Mouse (Mus musculus): ENCODE measurements at regions not wholly inside any gene's neighbourhood (a gene's known extent, or its start where the extent isn't known, plus 50 kb on each side); places are given as distances from the start of the nearest gene placed in this dataset.
"Not testable (repeated sequence)": the region's sequence is repeated elsewhere in the genome, so short reads cannot be mapped to it uniquely, and the experiment has no call there.

- dilution Hi-C loops (cut with MboI; ENCODE audit: extremely low pct_ligation_motif_present, extremely low pct_unique_long_range_greater_than_20kb, low sequenced_read_pairs), result no loop called here
- in situ Hi-C loops (cut with MboI; ENCODE audit: low pct_ligation_motif_present, low pct_unique_long_range_greater_than_20kb, low sequenced_read_pairs), result no loop called here
- no peak overlapping the region for H3K27ac ChIP-seq (ENCODE audit: insufficient read depth, low read depth)
Observed at GRCm38 (mm10) chr11:16602947-16603346, 94.7 kb upstream of the Sec61g start.

DNA sequence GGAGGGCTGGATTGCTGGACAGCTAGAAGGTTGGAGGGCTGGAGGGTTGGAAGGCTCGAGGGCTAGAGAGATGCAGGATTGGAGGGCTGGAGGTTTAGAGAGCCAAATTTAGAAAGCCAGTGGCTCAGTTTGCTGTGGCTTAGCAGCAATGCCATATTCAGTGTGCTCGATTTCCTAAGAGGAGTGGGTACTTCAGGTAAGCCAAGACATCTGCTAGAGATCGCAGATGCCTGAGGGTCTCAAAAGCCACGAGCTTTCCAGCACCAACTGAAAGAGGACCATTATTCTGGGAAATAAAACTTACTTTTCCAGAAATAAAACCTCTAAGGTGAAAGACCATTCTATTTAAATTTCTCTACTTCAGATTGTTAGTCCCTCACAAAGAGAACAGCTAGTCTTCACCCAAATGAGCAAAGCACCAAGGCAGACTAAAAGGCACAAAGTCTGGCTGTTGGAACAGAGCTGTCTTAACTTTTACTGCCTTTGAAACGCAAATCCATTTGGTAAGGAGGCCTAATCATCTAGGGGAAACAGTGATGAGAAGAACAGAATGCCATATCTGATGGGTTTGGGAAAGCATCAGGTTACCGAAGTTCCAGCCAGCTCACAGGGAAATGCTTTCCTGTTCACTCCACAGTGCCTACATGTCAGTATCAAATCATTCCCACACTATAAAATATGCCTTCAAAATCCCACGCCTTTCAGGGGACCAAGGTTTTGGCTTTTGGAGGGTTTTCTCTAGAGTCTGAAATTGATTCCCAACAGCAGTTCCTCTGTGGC lies 98.3 kb upstream of the Sec61g start:
- H3K27ac ChIP-seq (ENCODE audit: insufficient read depth, low read depth), result no peak overlapping the region
- no peaks in the 10 kb centered on the region for H3K36me3 ChIP-seq (replicated peaks in 1 of 2; ENCODE audit: control insufficient read depth in 1 of 2, insufficient read depth in 1 of 2, low read length in 1 of 2)
- H3K79me2 ChIP-seq (replicated peaks; ENCODE audit: control insufficient read depth, extremely low read depth, insufficient read depth, poor library complexity, severe bottlenecking), result no peaks in the 10 kb centered on the region
- H3K27me3 ChIP-seq (replicated peaks), result no peaks in the 10 kb centered on the region
- no peak overlapping the region for H3K9ac ChIP-seq (ENCODE audit: insufficient read depth, low read depth)
- dilution Hi-C loops (cut with MboI; ENCODE audit: extremely low pct_ligation_motif_present, extremely low pct_unique_long_range_greater_than_20kb, low sequenced_read_pairs) (no loop called here), in situ Hi-C loops (cut with MboI; ENCODE audit: low pct_ligation_motif_present, low pct_unique_long_range_greater_than_20kb, low sequenced_read_pairs) (no loop called here)
- H3K4me3 ChIP-seq (replicated peaks in 1 of 3; ENCODE audit: low read depth in 2 of 3, low read length in 2 of 3, poor library complexity in 1 of 3), result no peak overlapping the region
- H3K4me1 ChIP-seq (ENCODE audit: control insufficient read depth in 1 of 2, insufficient read depth in 2 of 2), result peaks cover 3 to 37% of the 10 kb centered on the region in 2 experiments; a peak in 3 of 4 replicates
- H3K9me3 ChIP-seq (replicated peaks; ENCODE audit: low read length), result no peaks in the 10 kb centered on the region
- H3K4me2 ChIP-seq (ENCODE audit: insufficient read depth, low read depth, poor library complexity, severe bottlenecking), result no peak overlapping the region
- no peak for DNase-seq (ENCODE audit: extremely low read depth)
- 0 out of 2 replicates have a peak, but pooled peaks have one; percentile 35 for TF ChIP-seq CHD1 (IDR thresholded peaks at IDR 0.05; ENCODE audit: low read depth, low read length)
- TF ChIP-seq UBTF (IDR thresholded peaks at IDR 0.05; ENCODE audit: low read depth, low read length), result no peak

More at GRCm38 (mm10) chr11:16602947-16603346, 94.7 kb upstream of the Sec61g start:
- no peaks in the 10 kb centered on the region for H3K79me2 ChIP-seq (replicated peaks; ENCODE audit: control insufficient read depth, extremely low read depth, insufficient read depth, poor library complexity, severe bottlenecking)
- no peaks in the 10 kb centered on the region for H3K27me3 ChIP-seq (replicated peaks)
- H3K4me3 ChIP-seq (replicated peaks in 1 of 3; ENCODE audit: low read depth in 2 of 3, low read length in 2 of 3, poor library complexity in 1 of 3), result no peak overlapping the region
- H3K36me3 ChIP-seq (replicated peaks in 1 of 2; ENCODE audit: control insufficient read depth in 1 of 2, insufficient read depth in 1 of 2, low read length in 1 of 2), result no peaks in the 10 kb centered on the region
- no peak for DNase-seq (ENCODE audit: extremely low read depth)
- TF ChIP-seq MAZ (IDR thresholded peaks at IDR 0.05; ENCODE audit: low read depth, low read length), result no peak
- no peak for TF ChIP-seq ZMIZ1 (IDR thresholded peaks at IDR 0.05; ENCODE audit: low read depth, low read length)
- TF ChIP-seq POLR2AphosphoS2 (IDR thresholded peaks at IDR 0.05; ENCODE audit: low read depth, low read length), result no peak
- H3K9me3 ChIP-seq (replicated peaks; ENCODE audit: low read length), result peaks cover 9% of the 10 kb centered on the region
- H3K4me1 ChIP-seq (ENCODE audit: control insufficient read depth in 1 of 2, insufficient read depth in 2 of 2), result peaks cover 3 to 17% of the 10 kb centered on the region in 2 experiments; a peak in 2 of 4 replicates
- H3K9ac ChIP-seq (ENCODE audit: insufficient read depth, low read depth), result no peak overlapping the region
- no peak overlapping the region for H3K4me2 ChIP-seq (ENCODE audit: insufficient read depth, low read depth, poor library complexity, severe bottlenecking)

GRCm38 (mm10) chr11:16607900-16608422 lies 99.7 kb upstream of the Sec61g start:
- in situ Hi-C loops (cut with MboI; ENCODE audit: low pct_ligation_motif_present, low pct_unique_long_range_greater_than_20kb, low sequenced_read_pairs), result not testable (repeated sequence)

More at GRCm38 (mm10) chr11:16607900-16608422, 99.7 kb upstream of the Sec61g start:
- H3K4me3 ChIP-seq (replicated peaks in 1 of 3; ENCODE audit: low read depth in 2 of 3, low read length in 2 of 3, poor library complexity in 1 of 3); H3K36me3 ChIP-seq (replicated peaks in 1 of 2; ENCODE audit: control insufficient read depth in 1 of 2, insufficient read depth in 1 of 2, low read length in 1 of 2); H3K9ac ChIP-seq (ENCODE audit: insufficient read depth, low read depth); DNase-seq (ENCODE audit: extremely low read depth); H3K27me3 ChIP-seq (replicated peaks); H3K9me3 ChIP-seq (replicated peaks; ENCODE audit: low read length); H3K27ac ChIP-seq (ENCODE audit: insufficient read depth, low read depth); H3K79me2 ChIP-seq (replicated peaks; ENCODE audit: control insufficient read depth, extremely low read depth, insufficient read depth, poor library complexity, severe bottlenecking); H3K4me2 ChIP-seq (ENCODE audit: insufficient read depth, low read depth, poor library complexity, severe bottlenecking); dilution Hi-C loops (cut with MboI; ENCODE audit: extremely low pct_ligation_motif_present, extremely low pct_unique_long_range_greater_than_20kb, low sequenced_read_pairs): not testable (repeated sequence)
- H3K4me1 ChIP-seq (ENCODE audit: control insufficient read depth in 1 of 2, insufficient read depth in 2 of 2), result peaks cover 10 to 47% of the 10 kb centered on the region in 2 experiments; a peak in 3 of 4 replicates
- peak; percentile 38; the same call in 1 of the 2 replicates for TF ChIP-seq ZNF384 (IDR thresholded peaks at IDR 0.05; ENCODE audit: low read depth, low read length)
